Mouse (Mus musculus) liver, postnatal 0 days (tissue): ENCODE results near the gene Lst1.

ENCODE experiments used
- CTCF ChIP-seq: sonication (generic); IDR thresholded peaks from 2 replicates; pipeline ENCODE4 v1.5.1; 2016; ENCODE audit warnings: antibody characterized with exemption, low read depth
- EP300 ChIP-seq: IDR thresholded peaks from 2 replicates; pipeline ENCODE4 v1.6.1; 2016; ENCODE audit warnings: antibody characterized with exemption, low read depth, mild to moderate bottlenecking

GRCm38 (mm10) chr17:35157254-35157653, 31.0 kb downstream of the Lst1 start:
- TF ChIP-seq CTCF (no peak), EP300 (no peak)
